Mouse (Mus musculus): ENCODE results near the gene Scn2b. TPM values are rescaled to one million over a fixed set of nuclear protein-coding genes. Genes with fewer than 3 reads are reported as not detected.
A peak's percentile ranks its signal among the peaks of the same experiment; 100 is the strongest.

Gene Scn2b
- polyA plus RNA-seq, 1 experiment from 2014 or later = 4.1 TPM

- no peaks in the 10 kb centered on the region for H3K27me3 ChIP-seq
- no peaks in the 10 kb centered on the region for H3K36me3 ChIP-seq
- 80% methylated on average over 5 of the region's 5 CpGs for WGBS
- no peak overlapping the region for H3K27ac ChIP-seq (replicated peaks)
- H3K4me3 ChIP-seq (replicated peaks) = no peak overlapping the region
- no peak for ATAC-seq (ENCODE audit: insufficient number of reproducible peaks, low FRiP score, low TSS enrichment, low read depth)
- no peak overlapping the region for H3K4me2 ChIP-seq (replicated peaks)
- no peaks in the 10 kb centered on the region for H3K4me1 ChIP-seq
- no peaks in the 10 kb centered on the region for H3K9me3 ChIP-seq (replicated peaks)
- H3K9ac ChIP-seq = no peak overlapping the region
Measured at GRCm38 (mm10) chr9:45097877-45098276, 19.7 kb upstream of the Scn2b start.

GRCm38 (mm10) chr9:45098426-45098825 lies 19.2 kb upstream of the Scn2b start:
- no peak overlapping the region for H3K4me3 ChIP-seq (replicated peaks)
- H3K9me3 ChIP-seq (replicated peaks) = no peaks in the 10 kb centered on the region
- H3K4me1 ChIP-seq = no peaks in the 10 kb centered on the region
- no peaks in the 10 kb centered on the region for H3K36me3 ChIP-seq
- H3K9ac ChIP-seq = no peak overlapping the region
- no peaks in the 10 kb centered on the region for H3K27me3 ChIP-seq
- no peak for ATAC-seq (ENCODE audit: insufficient number of reproducible peaks, low FRiP score, low TSS enrichment, low read depth)
- WGBS = 53% methylated on average over 3 of the region's 3 CpGs
- no peak overlapping the region for H3K4me2 ChIP-seq (replicated peaks)
- no peak overlapping the region for H3K27ac ChIP-seq (replicated peaks)

GRCm38 (mm10) chr9:45102528-45102927 lies 15.1 kb upstream of the Scn2b start:
- no peaks in the 10 kb centered on the region for H3K27me3 ChIP-seq
- H3K9me3 ChIP-seq (replicated peaks) = no peaks in the 10 kb centered on the region
- H3K27ac ChIP-seq (replicated peaks) = no peak overlapping the region
- H3K9ac ChIP-seq = no peak overlapping the region
- 64% methylated on average over 1 of the region's 1 CpGs for WGBS
- no peaks in the 10 kb centered on the region for H3K4me1 ChIP-seq
- H3K4me2 ChIP-seq (replicated peaks) = no peak overlapping the region
- ATAC-seq (ENCODE audit: insufficient number of reproducible peaks, low FRiP score, low TSS enrichment, low read depth) = no peak
- H3K36me3 ChIP-seq = no peaks in the 10 kb centered on the region
- H3K4me3 ChIP-seq (replicated peaks) = no peak overlapping the region

- Histone ChIP-seq H3K4me1 (no peaks in the 10 kb centered on the region), H3K9me3 (replicated peaks) (no peaks in the 10 kb centered on the region), H3K4me3 (replicated peaks) (no peak overlapping the region), H3K36me3 (no peaks in the 10 kb centered on the region), H3K9ac (no peak overlapping the region), H3K27me3 (no peaks in the 10 kb centered on the region), H3K27ac (replicated peaks) (no peak overlapping the region), H3K4me2 (replicated peaks) (no peak overlapping the region)
- WGBS = 41% methylated on average over 11 of the region's 11 CpGs
- no peak for ATAC-seq (ENCODE audit: insufficient number of reproducible peaks, low FRiP score, low TSS enrichment, low read depth)
Measured at GRCm38 (mm10) chr9:45103211-45103979, 14.2 kb upstream of the Scn2b start.

GRCm38 (mm10) chr9:45105596-45106374 lies 11.8 kb upstream of the Scn2b start:
- Histone ChIP-seq H3K9ac (no peak overlapping the region), H3K9me3 (replicated peaks) (no peaks in the 10 kb centered on the region), H3K4me3 (replicated peaks) (no peak overlapping the region), H3K27ac (replicated peaks) (no peak overlapping the region), H3K4me2 (replicated peaks) (no peak overlapping the region), H3K4me1 (no peaks in the 10 kb centered on the region), H3K27me3 (no peaks in the 10 kb centered on the region), H3K36me3 (no peaks in the 10 kb centered on the region)
- WGBS = 77% methylated on average over 2 of the region's 2 CpGs
- ATAC-seq (ENCODE audit: insufficient number of reproducible peaks, low FRiP score, low TSS enrichment, low read depth) = no peak

GRCm38 (mm10) chr9:45115706-45116105 lies 1.9 kb upstream of the Scn2b start:
- H3K36me3 ChIP-seq = no peaks in the 10 kb centered on the region
- H3K9me3 ChIP-seq (replicated peaks) = no peaks in the 10 kb centered on the region
- no peak overlapping the region for H3K9ac ChIP-seq
- peak overlapping the region; percentile 43 for H3K4me3 ChIP-seq (replicated peaks)
- H3K27me3 ChIP-seq = no peaks in the 10 kb centered on the region
- ATAC-seq (ENCODE audit: insufficient number of reproducible peaks, low FRiP score, low TSS enrichment, low read depth) = peak; percentile 71; the same call in 1 of the 2 replicates
- H3K4me1 ChIP-seq = peaks cover 20% of the 10 kb centered on the region
- 2% methylated on average over 14 of the region's 14 CpGs for WGBS
- H3K4me2 ChIP-seq (replicated peaks) = peak overlapping the region; percentile 59
- no peak overlapping the region for H3K27ac ChIP-seq (replicated peaks)

GRCm38 (mm10) chr9:45116819-45117218 lies 763 bp upstream of the Scn2b start:
- H3K4me3 ChIP-seq (replicated peaks) = no peak overlapping the region
- H3K27me3 ChIP-seq = no peaks in the 10 kb centered on the region
- no peaks in the 10 kb centered on the region for H3K9me3 ChIP-seq (replicated peaks)
- H3K36me3 ChIP-seq = no peaks in the 10 kb centered on the region
- 64% methylated on average over 9 of the region's 9 CpGs for WGBS
- no peak overlapping the region for H3K9ac ChIP-seq
- peaks cover 24% of the 10 kb centered on the region for H3K4me1 ChIP-seq
- ATAC-seq (ENCODE audit: insufficient number of reproducible peaks, low FRiP score, low TSS enrichment, low read depth) = no peak
- no peak overlapping the region for H3K4me2 ChIP-seq (replicated peaks)
- no peak overlapping the region for H3K27ac ChIP-seq (replicated peaks)

GRCm38 (mm10) chr9:45118552-45118951 lies 970 bp downstream of the Scn2b start:
- no peaks in the 10 kb centered on the region for H3K27me3 ChIP-seq
- 0 out of 2 replicates have a peak overlapping the region, but pooled peaks have one; percentile 11 for H3K27ac ChIP-seq (replicated peaks)
- no peaks in the 10 kb centered on the region for H3K9me3 ChIP-seq (replicated peaks)
- H3K9ac ChIP-seq = no peak overlapping the region; the same call in 1 of the 2 replicates
- WGBS = 20% methylated on average over 10 of the region's 10 CpGs
- no peaks in the 10 kb centered on the region for H3K36me3 ChIP-seq
- ATAC-seq (ENCODE audit: insufficient number of reproducible peaks, low FRiP score, low TSS enrichment, low read depth) = no peak
- H3K4me3 ChIP-seq (replicated peaks) = peak overlapping the region; percentile 58
- H3K4me1 ChIP-seq = peaks cover 31% of the 10 kb centered on the region
- H3K4me2 ChIP-seq (replicated peaks) = peak overlapping the region; percentile 57

- no peak for ATAC-seq (ENCODE audit: insufficient number of reproducible peaks, low FRiP score, low TSS enrichment, low read depth)
- H3K9ac ChIP-seq = no peak overlapping the region
- H3K36me3 ChIP-seq = no peaks in the 10 kb centered on the region
- no peak overlapping the region for H3K27ac ChIP-seq (replicated peaks)
- H3K4me3 ChIP-seq (replicated peaks) = no peak overlapping the region; the same call in 1 of the 2 replicates
- H3K4me1 ChIP-seq = peaks cover 31% of the 10 kb centered on the region
- no peaks in the 10 kb centered on the region for H3K9me3 ChIP-seq (replicated peaks)
- H3K4me2 ChIP-seq (replicated peaks) = no peak overlapping the region
- no peaks in the 10 kb centered on the region for H3K27me3 ChIP-seq
- 91% methylated on average over 8 of the region's 8 CpGs for WGBS
Measured at GRCm38 (mm10) chr9:45119316-45119953, 1.9 kb downstream of the Scn2b start.

GRCm38 (mm10) chr9:45119954-45120530 lies 2.5 kb downstream of the Scn2b start:
- Histone ChIP-seq H3K9me3 (replicated peaks) (no peaks in the 10 kb centered on the region), H3K36me3 (no peaks in the 10 kb centered on the region), H3K27ac (replicated peaks) (no peak overlapping the region), H3K4me1 (peaks cover 31% of the 10 kb centered on the region), H3K27me3 (no peaks in the 10 kb centered on the region), H3K9ac (no peak overlapping the region), H3K4me3 (replicated peaks) (no peak overlapping the region), H3K4me2 (replicated peaks) (no peak overlapping the region)
- 86% methylated on average over 14 of the region's 14 CpGs for WGBS
- ATAC-seq (ENCODE audit: insufficient number of reproducible peaks, low FRiP score, low TSS enrichment, low read depth) = no peak

GRCm38 (mm10) chr9:45120567-45120966 lies 3.0 kb downstream of the Scn2b start:
- no peaks in the 10 kb centered on the region for H3K27me3 ChIP-seq
- H3K27ac ChIP-seq (replicated peaks) = no peak overlapping the region
- 80% methylated on average over 6 of the region's 6 CpGs for WGBS

More at GRCm38 (mm10) chr9:45120567-45120966, 3.0 kb downstream of the Scn2b start:
- Histone ChIP-seq H3K4me1 (peaks cover 31% of the 10 kb centered on the region), H3K4me3 (replicated peaks) (no peak overlapping the region), H3K4me2 (replicated peaks) (no peak overlapping the region), H3K9me3 (replicated peaks) (no peaks in the 10 kb centered on the region), H3K36me3 (no peaks in the 10 kb centered on the region), H3K9ac (no peak overlapping the region)
- no peak for ATAC-seq (ENCODE audit: insufficient number of reproducible peaks, low FRiP score, low TSS enrichment, low read depth)
